Mouse (Mus musculus) layer of hippocampus, adult 9-11 months (tissue): ENCODE measurements at regions not wholly inside any gene's neighbourhood (a gene's known extent, or its start where the extent isn't known, plus 50 kb on each side); places are given as distances from the start of the nearest gene placed in this dataset.
"Not testable (repeated sequence)": the region's sequence is repeated elsewhere in the genome, so short reads cannot be mapped to it uniquely, and the experiment has no call there.

ENCODE experiments used
- DNase-seq: peaks from one replicate; pipeline ENCODE4 v3.0.0; 2022

DNA sequence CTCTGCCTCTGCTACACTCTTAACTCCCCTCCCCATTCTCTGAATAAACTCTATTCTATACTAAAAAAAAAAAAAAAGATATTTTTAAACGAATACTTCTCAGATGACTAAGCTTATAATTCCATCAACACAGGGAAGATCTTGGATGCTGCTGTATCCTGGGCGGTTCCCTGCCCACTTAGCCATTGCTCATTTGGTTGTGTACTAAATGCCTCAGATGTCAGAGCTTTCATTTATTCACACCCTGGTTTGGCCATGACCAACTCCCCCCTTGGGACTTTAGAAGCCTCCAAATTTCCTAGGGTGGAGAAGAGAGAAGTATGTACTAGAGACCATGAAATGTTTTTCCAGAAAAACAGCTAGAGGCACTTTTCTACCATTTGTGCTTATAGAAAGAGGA is 382.3 kb upstream of the Klhl29 start:
- DNase-seq = no peak

DNA sequence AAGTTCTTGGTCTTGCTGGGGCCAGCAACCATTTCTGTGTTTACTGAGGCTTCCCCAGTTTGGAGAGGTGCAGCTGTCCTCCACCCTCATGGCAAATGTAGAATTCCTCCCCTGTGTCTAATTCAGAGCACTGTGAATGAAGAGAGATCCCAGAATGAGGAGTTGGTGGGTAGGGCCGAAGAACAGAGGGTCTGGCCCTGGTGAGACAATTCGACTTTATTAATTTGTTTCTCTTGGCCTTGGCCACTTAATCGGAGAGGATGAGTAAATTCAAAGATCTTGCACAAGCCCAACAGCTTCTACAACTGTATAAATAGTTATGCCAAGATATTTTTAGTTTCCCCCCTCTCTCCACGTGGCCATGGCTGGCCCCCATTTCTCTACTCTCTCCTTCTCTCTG is 381.9 kb upstream of the Klhl29 start:
- no peak for DNase-seq

GRCm38 (mm10) chr12:5753831-5754230 is 378.3 kb upstream of the Klhl29 start:
- DNase-seq = no peak

DNA sequence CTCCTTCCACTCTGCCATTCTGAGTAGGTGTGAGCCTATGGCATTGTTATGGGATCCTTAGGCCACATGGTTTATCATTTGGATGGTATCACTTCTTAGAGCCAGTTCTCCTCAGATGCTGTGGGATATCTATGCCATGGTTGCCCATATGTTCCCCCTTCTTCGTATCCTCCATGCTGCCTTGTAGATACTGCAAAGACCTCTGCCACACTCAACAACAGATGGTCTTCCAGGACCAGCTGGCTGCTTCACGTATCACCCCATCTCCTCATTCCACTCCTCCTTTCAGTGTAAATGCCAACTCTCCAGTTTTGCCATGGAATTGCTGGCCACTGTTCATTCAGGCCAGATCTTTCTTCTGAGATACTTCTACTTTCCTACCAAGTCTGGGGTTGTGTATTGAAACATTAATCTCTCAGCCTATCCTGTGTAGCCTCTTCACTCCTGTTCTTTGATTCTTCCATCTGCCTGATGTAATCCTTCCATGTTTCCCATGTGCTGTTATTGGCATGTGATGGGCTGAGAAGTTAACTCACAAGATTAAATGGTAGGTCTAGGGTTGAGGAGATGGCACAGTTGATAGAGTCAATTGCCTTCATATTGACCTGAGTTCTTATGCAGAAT is 368.7 kb upstream of the Klhl29 start:
- DNase-seq = no peak

GRCm38 (mm10) chr12:5736066-5736465 is 360.6 kb upstream of the Klhl29 start:
- no peak for DNase-seq

GRCm38 (mm10) chr12:5734902-5735301 is 359.4 kb upstream of the Klhl29 start:
- no peak for DNase-seq

DNA sequence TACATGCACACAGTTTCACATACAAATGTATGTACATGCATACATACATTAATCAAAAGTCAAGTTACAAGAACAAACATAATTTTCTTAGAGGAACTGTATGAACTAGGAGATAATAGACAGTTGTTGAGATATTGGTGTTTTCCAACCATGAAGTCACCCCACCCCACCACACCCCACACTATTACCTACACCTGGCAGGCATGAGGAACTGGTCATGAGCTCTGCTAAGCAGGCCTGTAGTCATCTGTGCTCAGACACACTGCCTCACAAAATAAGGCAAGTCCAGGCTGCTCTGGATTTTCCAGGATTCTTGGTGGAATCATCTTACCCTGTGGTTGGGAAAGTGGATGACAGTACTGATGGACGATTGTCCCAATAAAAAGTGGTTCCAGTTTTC is 347.6 kb upstream of the Klhl29 start:
- no peak for DNase-seq

DNA sequence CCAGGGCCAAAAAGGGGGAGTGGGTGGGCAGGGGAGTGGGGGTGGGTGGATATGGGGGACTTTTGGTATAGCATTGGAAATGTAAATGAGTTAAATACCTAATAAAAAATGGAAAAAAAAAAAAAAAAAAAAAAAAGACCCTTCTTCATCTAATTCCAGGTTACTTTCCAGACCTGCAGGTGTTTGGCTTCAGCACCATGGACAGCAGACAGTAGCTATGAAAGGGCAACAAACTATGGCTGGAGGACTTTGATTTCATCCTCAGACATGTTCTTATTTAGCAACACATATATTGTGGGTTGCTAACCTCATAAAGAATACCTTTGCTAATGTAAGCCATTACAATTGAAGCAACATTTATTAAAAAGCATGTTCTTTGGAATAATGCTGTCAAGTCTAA is 342.0 kb upstream of the Klhl29 start:
- DNase-seq = not testable (repeated sequence)

- DNase-seq = no peak
Observed at GRCm38 (mm10) chr12:5698778-5699454, 323.4 kb upstream of the Klhl29 start.

DNA sequence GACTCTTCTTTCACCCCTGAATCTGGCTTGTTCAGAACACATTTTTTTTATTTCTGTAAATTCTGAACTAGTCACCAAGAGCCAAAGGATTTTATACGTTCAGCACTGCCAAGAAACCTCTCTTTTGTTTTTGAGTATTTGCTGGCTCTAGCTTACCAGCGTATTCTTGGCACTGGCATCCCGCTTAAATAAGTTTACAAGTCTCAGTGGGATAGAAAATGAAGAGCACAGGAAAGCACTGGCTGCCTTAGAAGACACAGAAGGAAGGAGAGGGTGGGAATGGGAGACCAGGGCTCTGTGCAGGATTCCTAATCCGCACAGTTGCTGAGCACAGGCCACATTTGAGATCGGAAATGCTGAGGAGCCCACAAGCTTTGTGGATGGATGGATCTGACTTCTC is 306.7 kb upstream of the Klhl29 start:
- no peak for DNase-seq

GRCm38 (mm10) chr12:5678126-5678525 is 302.6 kb upstream of the Klhl29 start:
- not testable (repeated sequence) for DNase-seq

GRCm38 (mm10) chr12:5668486-5668885 is 293.0 kb upstream of the Klhl29 start:
- DNase-seq = no peak

DNA sequence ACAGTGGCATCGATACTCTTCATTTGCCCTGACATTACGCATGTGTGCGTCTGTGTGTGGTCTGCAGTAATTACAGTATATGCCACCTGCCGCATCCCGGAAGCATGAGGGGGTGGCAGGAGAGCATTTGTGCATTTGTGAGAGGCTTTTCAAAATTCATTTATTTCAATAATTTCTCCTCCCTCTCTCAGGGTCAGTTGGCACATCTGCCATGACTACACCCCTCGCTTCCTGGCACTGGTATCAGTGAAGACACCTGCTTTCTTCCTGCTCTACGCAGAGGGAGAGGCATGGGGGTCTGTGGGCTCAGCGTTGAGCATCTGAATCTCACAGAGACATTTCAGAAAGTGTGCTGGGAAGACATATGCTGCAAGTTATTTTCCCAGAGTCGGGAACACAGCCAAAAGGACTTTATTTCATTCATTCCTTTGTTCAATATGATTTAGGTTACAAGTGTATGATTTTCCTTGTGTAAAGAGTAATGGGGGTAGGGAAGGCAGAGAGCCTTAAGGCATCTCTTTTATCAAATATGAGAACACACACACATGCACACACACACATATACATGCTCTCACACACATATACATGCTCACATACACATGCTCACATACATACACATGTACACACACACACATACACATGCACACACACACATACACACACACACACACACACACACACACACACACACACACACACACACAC is 262.2 kb upstream of the Klhl29 start:
- peak; percentile 4 for DNase-seq

GRCm38 (mm10) chr12:5633971-5634370 is 258.5 kb upstream of the Klhl29 start:
- DNase-seq = peak; percentile 6

- no peak for DNase-seq
Observed at GRCm38 (mm10) chr12:5601084-5601654, 225.7 kb upstream of the Klhl29 start.

DNA sequence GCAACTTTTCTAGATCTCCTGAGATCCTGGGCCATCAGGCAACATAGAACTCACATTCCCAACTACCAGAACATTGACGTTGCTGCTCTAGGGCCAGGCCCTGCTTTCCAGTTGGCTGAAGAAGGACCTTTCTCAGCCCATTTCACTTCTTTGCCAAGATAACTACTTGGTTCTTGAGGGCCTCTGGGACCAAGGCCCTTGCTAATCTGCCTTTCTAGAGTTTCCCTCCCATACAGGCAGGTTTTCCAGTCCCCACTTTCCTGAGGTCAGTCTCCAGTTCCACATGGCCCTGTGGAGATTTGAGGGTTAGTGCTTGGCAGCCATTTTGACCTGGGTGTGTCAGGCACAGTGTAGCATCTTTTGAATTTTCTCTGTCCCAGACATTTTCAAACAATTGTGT is 223.9 kb upstream of the Klhl29 start:
- no peak for DNase-seq

GRCm38 (mm10) chr12:5598961-5599360 is 223.5 kb upstream of the Klhl29 start:
- DNase-seq = no peak

DNA sequence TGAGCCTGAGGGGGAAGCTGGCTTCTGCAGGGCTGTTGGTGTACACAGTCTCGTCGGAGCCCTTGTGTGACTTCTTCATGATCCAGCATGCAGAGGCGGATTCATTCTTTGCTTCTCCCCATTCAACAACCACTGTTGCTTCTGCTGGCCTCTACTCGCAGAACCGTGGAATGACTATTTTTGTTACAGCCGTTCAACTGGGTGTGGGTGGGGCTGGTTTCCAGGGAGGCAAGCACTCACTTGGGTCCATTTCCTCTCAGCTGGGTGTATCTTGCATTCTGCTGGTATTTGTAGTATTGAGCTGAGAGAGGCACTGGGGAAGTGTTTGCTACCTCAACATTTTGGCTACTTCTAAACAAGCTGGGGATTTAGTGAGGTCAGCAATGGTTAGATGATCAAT is 197.3 kb upstream of the Klhl29 start:
- DNase-seq = peak; percentile 29

- no peak for DNase-seq
Observed at GRCm38 (mm10) chr12:5568941-5569340, 193.5 kb upstream of the Klhl29 start.

DNA sequence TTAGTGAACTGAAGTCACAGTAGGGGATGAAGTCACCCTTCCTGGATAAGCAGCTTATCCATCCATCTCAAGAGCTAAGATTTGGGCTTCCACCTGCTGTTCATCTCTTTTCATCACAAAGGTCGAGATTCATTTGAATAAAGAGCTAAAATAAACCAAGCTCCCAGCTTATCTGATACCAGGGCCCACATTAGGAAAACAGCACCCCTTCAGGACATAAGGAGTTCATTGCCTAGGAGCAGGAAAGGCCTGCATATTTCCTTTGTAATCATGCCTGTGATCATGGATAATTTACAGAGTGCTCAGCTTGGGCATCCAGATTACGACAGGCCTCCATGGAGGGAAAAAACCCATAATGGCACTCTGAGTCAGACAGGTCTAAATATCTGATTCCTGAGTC is 190.7 kb upstream of the Klhl29 start:
- no peak for DNase-seq

- DNase-seq = no peak
Observed at GRCm38 (mm10) chr12:5552607-5553006, 177.1 kb upstream of the Klhl29 start.

DNA sequence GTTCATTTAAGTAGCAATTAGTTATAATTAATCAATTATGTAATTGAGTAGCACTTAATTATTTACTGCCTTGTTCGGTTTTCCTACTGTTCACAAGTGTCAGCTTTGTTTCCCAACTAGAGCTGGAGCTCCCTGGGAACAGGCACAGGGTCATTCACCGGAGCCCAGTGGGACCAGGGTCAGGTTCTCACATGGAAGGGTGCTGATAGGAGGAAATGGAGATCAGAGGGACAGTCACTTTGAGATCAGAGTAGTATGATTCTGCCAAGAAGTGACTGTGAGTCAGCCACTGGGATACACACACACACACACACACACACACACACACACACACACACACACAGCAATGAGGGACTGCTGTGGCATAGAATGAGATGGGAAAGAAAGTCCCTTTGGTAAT is 176.4 kb upstream of the Klhl29 start:
- DNase-seq = no peak

DNA sequence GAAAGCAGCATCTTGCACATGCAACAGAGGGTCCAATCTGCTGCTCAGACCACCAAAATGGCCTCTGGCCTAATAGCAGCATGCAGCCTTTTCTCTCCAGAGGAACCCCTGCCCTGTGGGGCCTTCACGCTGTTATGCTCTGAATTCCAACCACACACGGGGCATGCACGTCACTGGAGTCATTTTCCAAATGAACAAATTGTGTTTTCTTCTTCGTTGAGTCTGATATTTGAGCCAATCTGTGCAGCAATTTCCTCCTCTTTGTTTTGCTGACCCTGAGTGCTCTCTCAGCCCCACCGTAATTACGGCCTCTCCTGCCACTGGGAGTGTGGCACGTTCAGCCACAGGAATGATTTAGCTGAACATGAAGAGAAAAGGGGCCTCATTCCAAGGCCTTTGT is 174.3 kb upstream of the Klhl29 start:
- no peak for DNase-seq

DNA sequence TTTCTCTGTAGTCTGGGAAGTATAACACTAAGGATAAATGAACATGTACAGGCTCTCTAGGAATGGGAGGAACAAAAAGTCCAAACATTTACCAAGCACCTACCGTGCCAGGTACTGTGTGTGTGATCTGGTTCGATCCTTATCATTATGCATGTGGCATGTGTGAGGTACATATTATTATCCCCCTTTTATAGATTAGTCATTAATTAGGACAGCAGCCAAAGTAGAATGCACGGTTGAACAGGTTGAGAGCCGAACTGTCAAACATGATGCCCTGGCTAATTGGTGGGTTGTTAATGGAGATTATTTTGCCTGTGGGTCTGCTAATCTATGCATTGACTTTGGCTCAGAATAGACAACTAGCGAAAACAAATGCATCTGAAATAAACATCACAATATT is 172.2 kb upstream of the Klhl29 start:
- DNase-seq = no peak
